Mouse (Mus musculus): Measurements from ENCODE around the gene Epha4. TPM values are rescaled to one million over a fixed set of nuclear protein-coding genes. Genes with fewer than 3 reads are reported as not detected.

Gene Epha4
- total and polyA plus RNA-seq, 2 experiments from 2014 or later, result 58.7 to 111 TPM

- H3K36me3 ChIP-seq (ENCODE audit: insufficient read depth), result no peaks in the 10 kb centered on the region
- WGBS, result 70% methylated on average over 11 of the region's 11 CpGs
- 0 out of 2 replicates have a peak, but pooled peaks cover 6% of the 10 kb centered on the region for H3K4me1 ChIP-seq (ENCODE audit: insufficient read depth)
- no peak overlapping the region for H3K27ac ChIP-seq (ENCODE audit: low read depth, low read length)
- ATAC-seq (no peak), DNase-seq (no peak)
- H3K9me3 ChIP-seq (ENCODE audit: low read length), result no peaks in the 10 kb centered on the region
- H3K4me3 ChIP-seq (ENCODE audit: low read depth, low read length), result no peak overlapping the region
- H3K27me3 ChIP-seq (ENCODE audit: insufficient read depth, low read length), result no peaks in the 10 kb centered on the region
- H3K9ac ChIP-seq, result no peak overlapping the region
- TF ChIP-seq CTCF (IDR thresholded peaks at IDR 0.05; ENCODE audit: low read depth), result no peak
- H3K4me2 ChIP-seq (ENCODE audit: low read depth), result no peak overlapping the region
Observed at GRCm38 (mm10) chr1:77460831-77461629, 53.9 kb downstream of the Epha4 start.

- Histone ChIP-seq H3K27me3 (ENCODE audit: insufficient read depth, low read length) (no peaks in the 10 kb centered on the region), H3K4me1 (ENCODE audit: insufficient read depth) (0 out of 2 replicates have a peak, but pooled peaks cover 6% of the 10 kb centered on the region), H3K4me2 (ENCODE audit: low read depth) (no peak overlapping the region), H3K4me3 (ENCODE audit: low read depth, low read length) (no peak overlapping the region), H3K9me3 (ENCODE audit: low read length) (no peaks in the 10 kb centered on the region), H3K36me3 (ENCODE audit: insufficient read depth) (no peaks in the 10 kb centered on the region), H3K27ac (ENCODE audit: low read depth, low read length) (no peak overlapping the region), H3K9ac (no peak overlapping the region)
- WGBS, result 76% methylated on average over 7 of the region's 7 CpGs
- DNase-seq (no peak), ATAC-seq (no peak)
- TF ChIP-seq CTCF (IDR thresholded peaks at IDR 0.05; ENCODE audit: low read depth), result no peak
Observed at GRCm38 (mm10) chr1:77458751-77459385, 56.0 kb downstream of the Epha4 start.

DNA sequence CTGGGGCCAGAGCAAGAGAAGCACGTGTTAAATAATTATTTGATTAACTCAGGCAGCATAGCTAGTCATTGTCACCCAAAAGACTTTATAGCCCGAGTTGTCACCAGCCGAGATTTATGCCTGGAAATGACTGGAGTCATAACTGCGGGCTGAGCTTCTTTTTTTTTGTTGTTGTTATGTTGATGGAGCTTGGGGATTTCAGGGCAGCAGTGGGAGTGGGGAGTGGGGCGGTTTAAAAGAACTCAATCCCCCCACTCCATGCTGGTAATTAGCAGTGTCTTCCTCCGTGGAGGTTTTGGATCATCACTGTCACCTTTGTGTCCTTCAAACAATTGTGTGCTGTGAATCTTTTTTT lies 57.5 kb downstream of the Epha4 start:
- TF ChIP-seq CTCF (IDR thresholded peaks at IDR 0.05; ENCODE audit: low read depth), result no peak
- H3K27ac ChIP-seq (ENCODE audit: low read depth, low read length), result no peak overlapping the region
- no peaks in the 10 kb centered on the region for H3K9me3 ChIP-seq (ENCODE audit: low read length)
- H3K4me1 ChIP-seq (ENCODE audit: insufficient read depth), result 0 out of 2 replicates have a peak, but pooled peaks cover 3% of the 10 kb centered on the region
- H3K4me3 ChIP-seq (ENCODE audit: low read depth, low read length), result no peak overlapping the region
- DNase-seq (no peak), ATAC-seq (no peak)
- no peak overlapping the region for H3K9ac ChIP-seq
- H3K36me3 ChIP-seq (ENCODE audit: insufficient read depth), result no peaks in the 10 kb centered on the region
- H3K4me2 ChIP-seq (ENCODE audit: low read depth), result no peak overlapping the region
- WGBS, result 18% methylated on average over 6 of the region's 6 CpGs
- H3K27me3 ChIP-seq (ENCODE audit: insufficient read depth, low read length), result no peaks in the 10 kb centered on the region

GRCm38 (mm10) chr1:77456695-77457445 lies 58.0 kb downstream of the Epha4 start:
- Histone ChIP-seq H3K4me1 (ENCODE audit: insufficient read depth) (0 out of 2 replicates have a peak, but pooled peaks cover 3% of the 10 kb centered on the region), H3K27ac (ENCODE audit: low read depth, low read length) (no peak overlapping the region), H3K27me3 (ENCODE audit: insufficient read depth, low read length) (no peaks in the 10 kb centered on the region), H3K9ac (no peak overlapping the region), H3K36me3 (ENCODE audit: insufficient read depth) (no peaks in the 10 kb centered on the region), H3K4me2 (ENCODE audit: low read depth) (no peak overlapping the region), H3K9me3 (ENCODE audit: low read length) (no peaks in the 10 kb centered on the region), H3K4me3 (ENCODE audit: low read depth, low read length) (no peak overlapping the region)
- no peak for DNase-seq
- TF ChIP-seq CTCF (IDR thresholded peaks at IDR 0.05; ENCODE audit: low read depth), result no peak
- ATAC-seq, result no peak
- WGBS, result 28% methylated on average over 7 of the region's 7 CpGs

GRCm38 (mm10) chr1:77453811-77454210 lies 61.1 kb downstream of the Epha4 start:
- 98% methylated on average over 1 of the region's 1 CpGs for WGBS
- H3K36me3 ChIP-seq (ENCODE audit: insufficient read depth), result no peaks in the 10 kb centered on the region
- ATAC-seq, result no peak

DNA sequence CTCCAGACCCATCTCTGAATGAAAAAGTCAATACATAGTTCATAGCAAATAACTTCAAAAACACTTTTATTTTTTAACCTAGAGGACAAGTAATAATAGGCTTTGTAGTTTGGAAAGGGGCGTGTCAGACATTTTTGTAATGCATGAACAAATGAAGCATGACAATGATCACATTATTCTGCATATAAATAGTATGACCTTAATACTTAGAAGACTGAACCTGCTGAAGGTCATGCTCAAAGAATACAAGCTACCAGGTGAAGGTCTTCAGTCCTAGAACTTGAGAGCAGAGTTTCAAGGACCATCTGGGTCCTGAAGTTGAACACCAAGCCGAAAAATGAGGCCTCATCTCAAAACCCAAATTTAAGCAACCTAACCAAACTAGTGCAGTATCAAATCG lies 62.2 kb downstream of the Epha4 start:
- Histone ChIP-seq H3K4me1 (ENCODE audit: insufficient read depth) (0 out of 2 replicates have a peak, but pooled peaks cover 3% of the 10 kb centered on the region), H3K27ac (ENCODE audit: low read depth, low read length) (no peak overlapping the region), H3K9ac (no peak overlapping the region), H3K4me2 (ENCODE audit: low read depth) (no peak overlapping the region), H3K9me3 (ENCODE audit: low read length) (no peaks in the 10 kb centered on the region), H3K4me3 (ENCODE audit: low read depth, low read length) (no peak overlapping the region), H3K27me3 (ENCODE audit: insufficient read depth, low read length) (no peaks in the 10 kb centered on the region), H3K36me3 (ENCODE audit: insufficient read depth) (no peaks in the 10 kb centered on the region)
- TF ChIP-seq CTCF (IDR thresholded peaks at IDR 0.05; ENCODE audit: low read depth), result no peak
- no peak for DNase-seq
- WGBS, result 93% methylated on average over 3 of the region's 3 CpGs
- ATAC-seq, result no peak

More at GRCm38 (mm10) chr1:77453811-77454210, 61.1 kb downstream of the Epha4 start:
- Histone ChIP-seq H3K4me3 (ENCODE audit: low read depth, low read length) (no peak overlapping the region), H3K4me2 (ENCODE audit: low read depth) (no peak overlapping the region), H3K9me3 (ENCODE audit: low read length) (no peaks in the 10 kb centered on the region), H3K27me3 (ENCODE audit: insufficient read depth, low read length) (no peaks in the 10 kb centered on the region), H3K27ac (ENCODE audit: low read depth, low read length) (no peak overlapping the region), H3K4me1 (ENCODE audit: insufficient read depth) (0 out of 2 replicates have a peak, but pooled peaks cover 3% of the 10 kb centered on the region), H3K9ac (no peak overlapping the region)
- TF ChIP-seq CTCF (IDR thresholded peaks at IDR 0.05; ENCODE audit: low read depth), result no peak
- no peak for DNase-seq

Data from forebrain, postnatal 0 days (tissue).